Mouse (Mus musculus) CH12.LX (cell line): Measurements from ENCODE around the gene Nell1. TPM values are rescaled to one million over a fixed set of nuclear protein-coding genes. Genes with fewer than 3 reads are reported as not detected.

Experiments used
- DNase-seq: peaks from one replicate; pipeline ENCODE4 v3.0.0-alpha.2; 2013; ENCODE audit errors: extremely low read depth
- H3K27ac ChIP-seq: 2 replicates; pipeline ENCODE4 v1.5.1; 2012; ENCODE audit warnings: low read depth, mild to moderate bottlenecking, control low read depth, moderate library complexity; ENCODE audit not compliant: insufficient read depth
- H3K27me3 ChIP-seq: replicated peaks from 2 replicates; pipeline ENCODE3; 2012; ENCODE audit warnings: inconsistent platforms
- H3K36me3 ChIP-seq, 2 experiments: replicated peaks in 1 of 2; 2 replicates each; pipeline versions ENCODE3 to v1.6.1; 2012; ENCODE audit warnings: inconsistent platforms in 1 of 2, low read length in 1 of 2, mild to moderate bottlenecking in 1 of 2, mixed read lengths in 1 of 2, moderate library complexity in 1 of 2; ENCODE audit not compliant: control insufficient read depth in 1 of 2, insufficient read depth in 1 of 2
- H3K4me1 ChIP-seq, 2 experiments: 2 replicates each; pipeline ENCODE4 v1.6.1; 2012; ENCODE audit warnings: inconsistent platforms in 1 of 2, moderate library complexity in 1 of 2; ENCODE audit not compliant: insufficient read depth in 2 of 2, control insufficient read depth in 1 of 2
- H3K4me2 ChIP-seq: 2 replicates; pipeline ENCODE4 v1.6.1; 2012; ENCODE audit warnings: low read depth, mild to moderate bottlenecking, control low read depth; ENCODE audit not compliant: poor library complexity, insufficient read depth, severe bottlenecking
- H3K4me3 ChIP-seq, 3 experiments: fragments of 150-350 bp in 1 of 3; sonication (generic) in 1 of 3; replicated peaks in 1 of 3; 2 replicates each; pipeline versions ENCODE3 to v1.5.1; 2011 to 2012; ENCODE audit warnings: low read depth in 2 of 3, low read length in 2 of 3, mild to moderate bottlenecking in 2 of 3, moderate library complexity in 2 of 3, control low read depth in 1 of 3, improper control_type of control experiment in 1 of 3, inconsistent platforms in 1 of 3, mixed read lengths in 1 of 3; ENCODE audit not compliant: poor library complexity in 1 of 3
- H3K79me2 ChIP-seq: replicated peaks from 2 replicates; pipeline ENCODE4 v1.6.1; 2012; ENCODE audit warnings: mild to moderate bottlenecking, moderate library complexity; ENCODE audit not compliant: control insufficient read depth, poor library complexity, insufficient read depth, severe bottlenecking; ENCODE audit errors: extremely low read depth
- H3K9ac ChIP-seq: 2 replicates; pipeline ENCODE4 v1.6.1; 2012; ENCODE audit warnings: low read depth, mild to moderate bottlenecking, control low read depth, moderate library complexity; ENCODE audit not compliant: insufficient read depth
- H3K9me3 ChIP-seq: replicated peaks from 2 replicates; pipeline ENCODE3; 2012; ENCODE audit warnings: low read length, inconsistent platforms, mixed read lengths
- BHLHE40 ChIP-seq: IDR thresholded peaks from 2 replicates; pipeline ENCODE4 v1.6.1; 2011; ENCODE audit warnings: mild to moderate bottlenecking, low read depth, low read length, improper control_type of control experiment
- CHD1 ChIP-seq: IDR thresholded peaks from 2 replicates; pipeline ENCODE4 v1.6.1; 2012; ENCODE audit warnings: low read depth, low read length, improper control_type of control experiment, inconsistent platforms
- CHD2 ChIP-seq: IDR thresholded peaks from 2 replicates; pipeline ENCODE4 v1.6.1; 2011; ENCODE audit warnings: low read length, improper control_type of control experiment
- CTCF ChIP-seq, 2 experiments: IDR thresholded peaks in 1 of 2; conservative IDR thresholded peaks in 1 of 2; 2 replicates each; pipeline ENCODE4 v1.5.1; 2011 to 2012; ENCODE audit warnings: low read depth in 2 of 2, low read length in 2 of 2, improper control_type of control experiment in 1 of 2, inconsistent platforms in 1 of 2, mild to moderate bottlenecking in 1 of 2, moderate library complexity in 1 of 2
- E2F4 ChIP-seq: IDR thresholded peaks from 2 replicates; pipeline ENCODE4 v1.6.1; 2011; ENCODE audit warnings: low read depth, low read length, improper control_type of control experiment; ENCODE audit not compliant: insufficient replicate concordance
- ELF1 ChIP-seq: IDR thresholded peaks from 2 replicates; pipeline ENCODE4 v1.6.1; 2014; ENCODE audit warnings: low read depth, mild to moderate bottlenecking, inconsistent platforms, low read length, improper control_type of control experiment
- ETS1 ChIP-seq: conservative IDR thresholded peaks from 2 replicates; pipeline ENCODE4 v1.6.1; 2012; ENCODE audit warnings: low read depth, mild to moderate bottlenecking, inconsistent platforms, low read length, improper control_type of control experiment, moderate library complexity
- GABPA ChIP-seq: IDR thresholded peaks from 2 replicates; pipeline ENCODE4 v1.6.1; 2012; ENCODE audit warnings: low read depth, low read length, improper control_type of control experiment, inconsistent platforms; ENCODE audit not compliant: insufficient replicate concordance
- IRF4 ChIP-seq: IDR thresholded peaks from 2 replicates; pipeline ENCODE4 v1.6.1; 2014; ENCODE audit warnings: low read depth, mild to moderate bottlenecking, inconsistent platforms, low read length, improper control_type of control experiment
- KAT2A ChIP-seq: IDR thresholded peaks from 2 replicates; pipeline ENCODE4 v1.6.1; 2012; ENCODE audit warnings: low read length, improper control_type of control experiment, inconsistent platforms; ENCODE audit not compliant: insufficient replicate concordance
- MEF2A ChIP-seq: IDR thresholded peaks from 2 replicates; pipeline ENCODE4 v1.6.1; 2014; ENCODE audit warnings: low read depth, mild to moderate bottlenecking, inconsistent platforms, low read length, improper control_type of control experiment, borderline replicate concordance
- MXI1 ChIP-seq: IDR thresholded peaks from 2 replicates; pipeline ENCODE4 v1.6.1; 2011; ENCODE audit warnings: mild to moderate bottlenecking, low read depth, low read length, improper control_type of control experiment
- NELFE ChIP-seq: IDR thresholded peaks from 2 replicates; pipeline ENCODE4 v1.6.1; 2011; ENCODE audit warnings: low read depth, low read length, improper control_type of control experiment
- PAX5 ChIP-seq: IDR thresholded peaks from 2 replicates; pipeline ENCODE4 v1.6.1; 2012; ENCODE audit warnings: low read length, inconsistent platforms, mixed read lengths
- POLR2A ChIP-seq: IDR thresholded peaks from 2 replicates; pipeline ENCODE4 v1.6.1; 2011; ENCODE audit warnings: low read depth, mild to moderate bottlenecking, improper control_type of control experiment, low read length
- POLR2AphosphoS2 ChIP-seq: IDR thresholded peaks from 2 replicates; pipeline ENCODE4 v1.6.1; 2011; ENCODE audit warnings: low read depth, low read length, improper control_type of control experiment
- USF1 ChIP-seq: IDR thresholded peaks from 2 replicates; pipeline ENCODE4 v1.6.1; 2014; ENCODE audit warnings: low read depth, mild to moderate bottlenecking, inconsistent platforms, low read length, improper control_type of control experiment
- USF2 ChIP-seq: conservative IDR thresholded peaks from 2 replicates; pipeline ENCODE4 v1.6.1; 2011; ENCODE audit warnings: low read depth, low read length, improper control_type of control experiment
- ZC3H11A ChIP-seq: IDR thresholded peaks from 2 replicates; pipeline ENCODE4 v1.6.1; 2012; ENCODE audit warnings: low read depth, mild to moderate bottlenecking, inconsistent platforms, low read length, improper control_type of control experiment
- ZMIZ1 ChIP-seq: IDR thresholded peaks from 2 replicates; pipeline ENCODE4 v1.6.1; 2012; ENCODE audit warnings: low read depth, mild to moderate bottlenecking, inconsistent platforms, low read length, improper control_type of control experiment
- ZNF384 ChIP-seq: IDR thresholded peaks from 2 replicates; pipeline ENCODE4 v1.6.1; 2012; ENCODE audit warnings: low read depth, low read length, improper control_type of control experiment, inconsistent platforms
- dilution Hi-C: fragments of 300-500 bp; cut with MboI; formaldehyde crosslinking; loops from 2 replicates; pipeline ENCODE4 v1.14.3; 2020; ENCODE audit warnings: low sequenced_read_pairs; ENCODE audit not compliant: extremely low pct_unique_long_range_greater_than_20kb, extremely low pct_ligation_motif_present
- in situ Hi-C: fragments of 300-500 bp; cut with MboI; formaldehyde crosslinking; loops from 3 replicates; pipeline ENCODE4 v1.14.3; 2019; ENCODE audit warnings: low sequenced_read_pairs, low pct_ligation_motif_present, low pct_unique_long_range_greater_than_20kb, mixed read lengths
- polyA plus RNA-seq: library from polyadenylated mRNA; unstranded; fragments of >175 nt; gene quantifications from 2 replicates; pipeline ENCODE4 v1.2.1, GENCODE M21; 2012; ENCODE audit warnings: low read depth; ENCODE audit not compliant: insufficient read length
- total RNA-seq, 2 experiments: library from RNA; depleted of rRNA; stranded (reverse); fragments of 300-350 nt in 1 of 2; fragments of >200 nt in 1 of 2; gene quantifications; 2 replicates each; pipeline ENCODE4 v1.2.3; 2012 to 2014

Nell1 gene
- total and polyA plus RNA-seq, 3 experiments = not detected

- H3K79me2 ChIP-seq = no peaks in the 10 kb centered on the region
- no peak overlapping the region for H3K4me3 ChIP-seq
- in situ Hi-C loops = no loop called here
- H3K9me3 ChIP-seq = peaks cover 39% of the 10 kb centered on the region
- no peaks in the 10 kb centered on the region for H3K36me3 ChIP-seq
- H3K27me3 ChIP-seq = no peaks in the 10 kb centered on the region
- H3K4me2 ChIP-seq = no peak overlapping the region
- no peak overlapping the region for H3K27ac ChIP-seq
- H3K9ac ChIP-seq = no peak overlapping the region
- TF ChIP-seq POLR2A (no peak), CTCF (conservative IDR thresholded peaks at IDR 0.05 in 1 of 2, IDR thresholded peaks at IDR 0.05 in 1 of 2; ENCODE audit: low read depth in 2 of 2, low read length in 2 of 2) (no peak), KAT2A (no peak), PAX5 (no peak), IRF4 (no peak), ZC3H11A (no peak), CHD1 (no peak), CHD2 (no peak), E2F4 (no peak), BHLHE40 (no peak), MXI1 (no peak), ETS1 (no peak), ZNF384 (no peak), USF2 (no peak), USF1 (no peak), MEF2A (no peak), POLR2AphosphoS2 (no peak), ELF1 (no peak), NELFE (no peak)
- TF ChIP-seq, all 38 proteins: peak for 0
- DNase-seq = no peak
- no peaks in the 10 kb centered on the region for H3K4me1 ChIP-seq
- dilution Hi-C loops = no loop called here
These were observed 750.5 kb downstream of the Nell1 start for GRCm38 (mm10) chr7:50725166-50725565.

- Histone ChIP-seq H3K36me3 (no peaks in the 10 kb centered on the region), H3K27me3 (no peaks in the 10 kb centered on the region), H3K4me1 (no peaks in the 10 kb centered on the region), H3K9me3 (peaks cover 40% of the 10 kb centered on the region), H3K9ac (no peak overlapping the region), H3K27ac (no peak overlapping the region), H3K4me2 (no peak overlapping the region), H3K4me3 (no peak overlapping the region), H3K79me2 (no peaks in the 10 kb centered on the region)
- no peak for DNase-seq
- in situ Hi-C loops = no loop called here
- TF ChIP-seq GABPA = no peak
- TF ChIP-seq ZMIZ1 = no peak
- TF ChIP-seq CHD2 = no peak
- TF ChIP-seq POLR2A = no peak
- TF ChIP-seq, all 38 proteins: peak for 0
- dilution Hi-C loops = no loop called here
These were observed 756.3 kb downstream of the Nell1 start for GRCm38 (mm10) chr7:50730951-50731350.
